Mouse (Mus musculus) intestine, embryonic 14.5 days (tissue): Measurements from ENCODE around the gene 6430571L13Rik. TPM values are rescaled to one million over a fixed set of nuclear protein-coding genes. Genes with fewer than 3 reads are reported as not detected.

ENCODE experiments used
- ATAC-seq: fragments of 200-750 bp; cut with Nextera tagmentation; replicated peaks from 2 replicates; pipeline ENCODE4 v1.8.0; 2017; ENCODE audit warnings: low read depth, moderate number of reproducible peaks, moderate TSS enrichment, moderate library complexity; ENCODE audit not compliant: low FRiP score, low TSS enrichment
- DNase-seq: peaks from one replicate; pipeline ENCODE4 v3.0.0-alpha.2; 2018; ENCODE audit warnings: low spot score
- H3K27ac ChIP-seq: fragments of 300-500 bp; sonication (generic); 2 replicates; pipeline ENCODE4 v1.5.1; 2014; ENCODE audit warnings: low read depth, mild to moderate bottlenecking, control low read depth
- H3K27me3 ChIP-seq: fragments of 300-500 bp; sonication (generic); replicated peaks from 2 replicates; pipeline ENCODE4 v1.6.1; 2014; ENCODE audit warnings: low read length, control low read depth; ENCODE audit not compliant: control insufficient read depth, insufficient read depth
- H3K36me3 ChIP-seq: fragments of 300-500 bp; sonication (generic); 2 replicates; pipeline ENCODE4 v1.6.1; 2014; ENCODE audit warnings: low read length, control low read depth; ENCODE audit not compliant: control insufficient read depth, insufficient read depth
- H3K4me1 ChIP-seq: fragments of 300-500 bp; sonication (generic); replicated peaks from 2 replicates; pipeline ENCODE4 v1.6.1; 2014; ENCODE audit warnings: low read length, control low read depth, mixed read lengths; ENCODE audit not compliant: control insufficient read depth, insufficient read depth
- H3K4me2 ChIP-seq: fragments of 300-500 bp; sonication (generic); 2 replicates; pipeline ENCODE4 v1.6.1; 2014; ENCODE audit warnings: low read length
- H3K4me3 ChIP-seq: fragments of 300-500 bp; sonication (generic); 2 replicates; pipeline ENCODE4 v1.5.1; 2014; ENCODE audit warnings: low read depth, low read length, control low read depth, mixed read lengths
- H3K9ac ChIP-seq: fragments of 300-500 bp; sonication (generic); 2 replicates; pipeline ENCODE4 v1.6.1; 2014; ENCODE audit warnings: mild to moderate bottlenecking, low read length
- H3K9me3 ChIP-seq: fragments of 300-500 bp; sonication (generic); 2 replicates; pipeline ENCODE4 v1.6.1; 2016; ENCODE audit warnings: low read length, control low read depth; ENCODE audit not compliant: control insufficient read depth
- WGBS: fragments of 180-500 bp; shearing (Covaris S2); extraction: QIAGEN DNeasy Blood & Tissue Kit; methylation state at CpG from one replicate; pipeline ENCODE4 v1.1.7; 2014; 5-methylcytosine and 5-hydroxymethylcytosine counted together
- polyA plus RNA-seq: library from polyadenylated mRNA; unstranded; fragments of >200 nt; fragmentation: Nextera tagmentation; extraction: Ambion mirVana; gene quantifications from 2 replicates; pipeline ENCODE4 v1.2.1, GENCODE M21; 2014

6430571L13Rik gene
- polyA plus RNA-seq, 1 experiment from 2014 or later: 0.31 TPM

DNA sequence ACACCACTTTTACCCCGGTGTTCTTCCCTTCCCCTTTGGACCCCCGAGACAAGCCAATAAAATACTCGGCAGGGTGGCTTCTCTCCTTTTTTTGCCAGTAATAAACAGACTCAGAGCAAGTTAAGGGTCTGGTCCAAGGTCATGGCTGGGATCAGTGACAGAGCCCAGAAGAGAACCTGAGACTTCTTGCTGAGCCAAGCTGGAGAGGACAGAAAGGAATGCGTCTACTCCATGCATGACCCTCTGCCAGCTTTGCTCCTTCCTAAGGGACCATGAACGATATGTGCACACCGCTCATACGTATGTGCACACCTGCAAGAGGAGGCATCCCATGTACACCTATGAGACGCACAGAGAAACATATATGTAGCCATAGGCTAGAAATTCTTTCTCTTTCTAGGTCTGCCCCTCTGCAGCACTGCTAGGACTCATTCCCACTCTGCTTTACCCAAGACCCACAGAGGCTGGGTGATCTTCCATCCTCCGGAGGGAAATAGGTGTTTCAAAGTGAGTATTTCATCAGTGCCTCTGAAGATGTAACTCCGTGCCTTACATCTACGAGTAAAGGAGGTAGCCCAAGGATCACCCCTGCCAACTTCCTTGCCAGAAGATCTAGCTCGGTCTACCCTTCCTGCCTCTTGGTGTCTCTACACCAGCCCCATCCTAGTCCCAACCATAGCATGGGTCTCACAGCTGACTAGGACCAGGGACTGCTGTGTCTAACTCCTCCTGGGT is 676 bp downstream of the 6430571L13Rik start:
- ATAC-seq: no peak
- no peak for DNase-seq
- peak overlapping the region; percentile 55 for H3K4me3 ChIP-seq
- H3K4me1 ChIP-seq: peaks cover 13% of the 10 kb centered on the region
- no peaks in the 10 kb centered on the region for H3K9me3 ChIP-seq
- 48% methylated on average over 12 of the region's 12 CpGs for WGBS
- peak overlapping the region; percentile 79 for H3K4me2 ChIP-seq
- peak overlapping the region; percentile 40 for H3K9ac ChIP-seq
- H3K36me3 ChIP-seq: no peaks in the 10 kb centered on the region
- no peak overlapping the region for H3K27ac ChIP-seq
- H3K27me3 ChIP-seq: peaks cover 13% of the 10 kb centered on the region; the same call in 1 of the 2 replicates

DNA sequence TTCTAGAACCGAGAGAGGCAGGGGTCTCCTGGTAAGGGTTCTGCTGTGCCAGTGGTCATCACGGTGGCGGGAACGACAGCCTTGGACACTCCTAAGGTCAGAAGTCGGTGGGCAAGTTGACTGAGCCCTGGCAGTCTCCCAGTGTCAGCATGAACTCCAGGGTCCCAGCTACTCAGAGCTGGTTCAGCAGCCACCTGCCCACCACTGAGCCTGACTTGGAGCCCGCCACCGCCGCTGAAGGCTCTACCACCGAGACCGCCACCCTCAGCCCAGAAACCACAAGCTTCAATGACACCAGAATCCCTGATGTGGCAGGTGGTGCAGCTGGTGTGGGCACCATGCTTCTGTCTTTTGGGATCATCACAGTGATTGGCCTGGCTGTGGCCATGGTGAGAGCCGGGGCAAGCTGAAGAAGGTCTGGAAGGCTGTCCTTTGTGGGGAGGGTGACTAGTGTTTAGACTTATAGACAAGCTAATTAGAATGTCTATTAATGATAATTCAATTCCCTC is 1.9 kb downstream of the 6430571L13Rik start:
- Histone ChIP-seq H3K9ac (no peak overlapping the region), H3K27ac (no peak overlapping the region), H3K4me3 (no peak overlapping the region), H3K4me1 (peaks cover 13% of the 10 kb centered on the region), H3K27me3 (peaks cover 13% of the 10 kb centered on the region; the same call in 1 of the 2 replicates), H3K9me3 (no peaks in the 10 kb centered on the region), H3K36me3 (no peaks in the 10 kb centered on the region), H3K4me2 (no peak overlapping the region)
- ATAC-seq: no peak
- DNase-seq: no peak
- WGBS: 90% methylated on average over 11 of the region's 11 CpGs

DNA sequence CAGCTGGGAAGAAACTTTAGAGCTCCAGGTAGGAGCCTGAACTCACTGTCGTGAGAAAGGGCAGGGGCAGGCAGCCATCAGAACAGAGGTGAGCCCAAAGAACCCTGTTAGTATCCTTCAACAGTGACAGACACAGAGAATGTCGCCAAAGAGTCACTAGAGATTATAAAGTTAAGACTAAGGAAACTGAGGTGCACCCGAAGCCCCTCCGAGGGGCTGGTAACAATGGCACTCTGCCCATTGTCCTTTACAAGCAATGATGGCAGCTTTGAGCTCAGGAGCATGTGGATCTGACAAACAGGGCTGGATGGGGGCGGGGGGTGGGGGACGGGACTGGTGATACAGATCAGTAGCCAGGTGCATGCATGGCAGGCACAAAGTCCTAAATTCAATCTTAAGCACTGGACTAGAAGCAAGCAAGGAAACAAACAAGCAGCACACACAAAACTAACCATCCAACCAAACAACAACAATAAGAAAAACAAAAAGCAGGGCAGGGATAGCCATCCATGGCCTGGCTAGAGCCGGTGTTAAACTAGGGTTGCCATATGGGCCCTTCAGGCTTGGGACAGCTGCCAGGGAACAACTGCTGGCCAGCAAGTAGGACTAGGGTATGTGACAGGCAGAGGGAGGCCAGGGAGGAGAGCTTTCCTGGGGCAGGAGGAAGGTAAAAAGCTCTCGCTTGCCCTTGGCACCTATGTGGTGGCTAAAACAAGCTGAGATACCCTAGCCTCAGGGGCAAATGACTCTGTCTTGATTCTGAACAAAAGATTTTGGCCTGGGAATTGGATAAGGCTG is 2.9 kb downstream of the 6430571L13Rik start:
- no peaks in the 10 kb centered on the region for H3K9me3 ChIP-seq
- no peak overlapping the region for H3K9ac ChIP-seq
- no peak overlapping the region for H3K4me3 ChIP-seq
- WGBS: 69% methylated on average over 8 of the region's 8 CpGs
- H3K27ac ChIP-seq: no peak overlapping the region
- H3K4me1 ChIP-seq: peaks cover 7% of the 10 kb centered on the region; the same call in 1 of the 2 replicates
- no peak for DNase-seq
- H3K36me3 ChIP-seq: no peaks in the 10 kb centered on the region
- no peak for ATAC-seq
- H3K27me3 ChIP-seq: peaks cover 13% of the 10 kb centered on the region; the same call in 1 of the 2 replicates
- H3K4me2 ChIP-seq: no peak overlapping the region

DNA sequence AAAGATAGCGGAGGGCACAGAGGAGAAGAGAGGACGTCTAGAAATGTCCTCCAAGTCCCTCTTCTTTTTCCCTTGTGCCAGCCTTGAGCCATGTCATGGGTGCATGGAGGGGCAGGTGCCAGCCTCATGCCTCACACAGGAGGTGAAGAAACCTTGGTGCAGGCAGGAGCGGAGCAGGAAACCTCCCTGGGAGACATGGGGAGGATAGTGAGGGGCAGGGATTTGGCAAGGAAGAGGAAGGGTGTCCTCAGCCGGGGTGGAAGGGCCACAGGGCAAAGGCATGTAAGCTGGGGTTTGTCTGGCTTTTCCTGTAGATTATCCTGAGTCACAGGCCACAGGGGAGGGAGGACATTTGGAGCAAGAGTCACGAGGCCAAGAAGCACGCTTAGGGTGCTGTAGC is 3.6 kb downstream of the 6430571L13Rik start:
- Histone ChIP-seq H3K4me1 (peaks cover 3% of the 10 kb centered on the region; the same call in 1 of the 2 replicates), H3K27me3 (peaks cover 13% of the 10 kb centered on the region; the same call in 1 of the 2 replicates), H3K27ac (no peak overlapping the region), H3K4me3 (no peak overlapping the region), H3K36me3 (no peaks in the 10 kb centered on the region), H3K4me2 (no peak overlapping the region), H3K9ac (no peak overlapping the region), H3K9me3 (no peaks in the 10 kb centered on the region)
- DNase-seq (no peak), ATAC-seq (no peak)
- 75% methylated on average over 6 of the region's 6 CpGs for WGBS

DNA sequence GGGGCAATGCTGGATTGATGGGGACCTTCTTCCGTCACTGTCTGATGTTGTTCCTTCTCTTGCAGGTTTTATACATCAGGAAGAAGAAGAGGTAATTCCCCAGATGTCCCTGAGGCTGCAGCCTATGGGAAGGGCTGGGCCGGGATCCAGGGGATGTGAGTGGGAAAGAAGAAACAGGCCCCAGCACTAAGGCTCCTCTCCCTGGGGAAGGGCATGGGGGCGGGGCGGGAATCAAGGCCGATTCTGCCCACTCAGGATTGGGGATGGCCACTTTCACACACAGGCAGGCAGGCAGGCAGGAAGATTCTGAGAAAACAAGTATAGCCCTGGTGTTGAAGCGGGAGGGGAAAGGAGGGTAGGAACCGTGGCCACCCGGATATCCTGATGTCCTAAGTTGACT is 5.7 kb downstream of the 6430571L13Rik start:
- no peak overlapping the region for H3K4me2 ChIP-seq
- DNase-seq (no peak), ATAC-seq (no peak)
- H3K9me3 ChIP-seq: no peaks in the 10 kb centered on the region
- H3K27me3 ChIP-seq: peaks cover 11% of the 10 kb centered on the region; the same call in 1 of the 2 replicates
- H3K4me1 ChIP-seq: no peaks in the 10 kb centered on the region
- WGBS: 91% methylated on average over 8 of the region's 8 CpGs
- H3K9ac ChIP-seq: no peak overlapping the region
- H3K36me3 ChIP-seq: no peaks in the 10 kb centered on the region
- no peak overlapping the region for H3K4me3 ChIP-seq
- H3K27ac ChIP-seq: no peak overlapping the region

DNA sequence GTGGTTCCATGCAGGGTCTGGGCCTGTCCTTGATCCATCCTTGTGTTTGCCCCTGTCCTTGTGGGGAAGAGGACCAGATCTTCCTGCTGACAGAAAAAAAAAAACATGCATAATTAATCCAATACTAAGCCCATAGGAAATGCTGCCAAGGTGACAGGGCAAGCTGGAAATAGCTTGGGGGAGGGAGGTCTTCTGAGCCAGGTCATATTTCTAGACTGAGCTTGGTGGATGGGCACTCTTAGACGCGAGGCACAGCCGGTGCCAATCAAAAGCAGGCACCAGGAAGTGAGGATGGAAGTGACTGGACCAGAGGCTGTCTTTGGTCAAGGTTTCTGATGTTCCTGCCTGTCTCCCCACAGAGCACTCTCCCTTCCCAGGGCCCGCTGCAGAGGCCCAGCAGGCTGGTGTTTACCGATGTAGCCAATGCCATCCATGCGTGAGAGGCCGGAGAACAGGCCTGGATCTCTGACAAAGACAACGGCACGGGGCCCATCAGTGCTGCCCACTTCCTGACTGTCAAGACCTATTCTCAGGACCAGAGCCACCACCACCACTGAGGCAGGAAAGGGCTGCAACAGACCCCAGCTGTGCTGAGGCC is 7.3 kb downstream of the 6430571L13Rik start:
- Histone ChIP-seq H3K27ac (no peak overlapping the region), H3K4me3 (no peak overlapping the region), H3K9me3 (no peaks in the 10 kb centered on the region), H3K9ac (no peak overlapping the region), H3K4me2 (no peak overlapping the region), H3K36me3 (no peaks in the 10 kb centered on the region), H3K27me3 (no peaks in the 10 kb centered on the region), H3K4me1 (no peaks in the 10 kb centered on the region)
- DNase-seq (no peak), ATAC-seq (no peak)
- WGBS: 71% methylated on average over 9 of the region's 9 CpGs

DNA sequence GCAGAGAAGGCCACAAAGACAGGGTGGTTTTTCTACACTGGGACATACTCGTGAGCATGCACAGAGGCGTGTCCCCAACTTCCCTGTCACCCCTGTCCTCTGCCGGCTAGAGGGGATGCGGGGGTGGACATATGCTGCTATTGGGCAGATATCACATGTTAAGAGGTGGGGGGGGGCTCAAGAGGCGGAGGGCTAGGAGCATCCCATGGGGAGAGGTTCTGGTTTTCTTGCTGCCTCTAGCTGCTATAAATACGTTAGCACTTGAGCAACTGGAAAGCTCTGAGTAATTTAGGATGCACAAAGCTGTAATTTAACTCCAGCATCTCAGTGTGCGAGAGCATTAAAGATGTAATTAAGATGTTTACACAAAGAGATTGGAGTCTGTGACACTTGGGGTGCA is 8.9 kb downstream of the 6430571L13Rik start:
- Histone ChIP-seq H3K9ac (no peak overlapping the region), H3K36me3 (no peaks in the 10 kb centered on the region), H3K4me2 (no peak overlapping the region), H3K27ac (no peak overlapping the region), H3K4me3 (no peak overlapping the region), H3K9me3 (no peaks in the 10 kb centered on the region), H3K27me3 (no peaks in the 10 kb centered on the region), H3K4me1 (no peaks in the 10 kb centered on the region)
- 38% methylated on average over 7 of the region's 7 CpGs for WGBS
- DNase-seq (no peak), ATAC-seq (no peak)

DNA sequence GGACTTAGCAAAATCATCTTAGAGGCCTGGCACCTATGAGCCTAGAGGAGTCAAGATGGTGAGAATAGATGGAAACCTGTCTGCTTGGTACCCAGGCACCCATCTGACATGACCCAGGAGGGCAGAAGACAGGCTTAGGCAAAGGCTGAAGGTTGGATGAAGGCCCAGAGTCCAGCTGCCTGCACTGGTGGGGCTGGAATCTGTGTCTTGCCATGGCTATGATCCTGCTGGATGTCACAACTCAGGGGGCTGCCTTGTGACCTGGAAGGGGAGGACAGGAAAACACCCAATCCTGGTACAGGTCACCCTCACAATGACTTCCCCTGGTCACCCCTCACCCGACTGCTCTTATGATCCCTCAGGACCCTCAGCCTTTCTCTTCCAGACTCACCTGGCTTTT is 14.4 kb downstream of the 6430571L13Rik start:
- Histone ChIP-seq H3K4me1 (no peaks in the 10 kb centered on the region), H3K4me2 (no peak overlapping the region), H3K9me3 (no peaks in the 10 kb centered on the region), H3K36me3 (no peaks in the 10 kb centered on the region), H3K9ac (no peak overlapping the region), H3K27me3 (peaks cover 7% of the 10 kb centered on the region; the same call in 1 of the 2 replicates), H3K4me3 (no peak overlapping the region), H3K27ac (no peak overlapping the region)
- WGBS: 77% methylated on average over 1 of the region's 1 CpGs
- DNase-seq (no peak), ATAC-seq (no peak)
